Mouse (Mus musculus) embryonic facial prominence, embryonic 15.5 days (tissue): ENCODE data around the gene Coa5. TPM values are rescaled to one million over a fixed set of nuclear protein-coding genes. Genes with fewer than 3 reads are reported as not detected.

Experiments
- polyA plus RNA-seq: library from polyadenylated mRNA; unstranded; fragments of >200 nt; fragmentation: Nextera tagmentation; extraction: Ambion mirVana; gene quantifications from 2 replicates; pipeline ENCODE4 v1.2.1, GENCODE M21; 2015

The Coa5 gene
- polyA plus RNA-seq, 1 experiment from 2014 or later, result 42.5 TPM

Other genes with a start within 250 kb of the Coa5 start
- gene Cnga3, start 215.7 kb downstream of the Coa5 start, polyA plus RNA-seq, result 0.12 and 0.17 TPM in 2 replicates
- gene Inpp4a, start 130.2 kb downstream of the Coa5 start, polyA plus RNA-seq, result 18.0 and 18.2 TPM in 2 replicates
- 140 and 145 TPM in 2 replicates for gene Unc50, start within 50 bp of the Coa5 start, polyA plus RNA-seq
- 4.2 and 6.1 TPM in 2 replicates for gene Mgat4a, start 110.9 kb upstream of the Coa5 start, polyA plus RNA-seq